Mouse (Mus musculus) stomach, postnatal 0 days (tissue): Measurements from ENCODE around the gene Zfp334. TPM values are rescaled to one million over a fixed set of nuclear protein-coding genes. Genes with fewer than 3 reads are reported as not detected.

ENCODE experiments used
- ATAC-seq: fragments of 200-750 bp; cut with Nextera tagmentation; 2 replicates; pipeline ENCODE4 v1.8.0; 2017; ENCODE audit not compliant: low FRiP score, low TSS enrichment
- DNase-seq: peaks from one replicate; pipeline ENCODE4 v3.0.0-alpha.2; 2016; ENCODE audit warnings: low spot score
- H3K27ac ChIP-seq: fragments of 300-500 bp; sonication (generic); replicated peaks from 2 replicates; pipeline ENCODE4 v1.5.1; 2014; ENCODE audit warnings: mild to moderate bottlenecking, control low read depth
- H3K27me3 ChIP-seq: fragments of 300-500 bp; sonication (generic); 2 replicates; pipeline ENCODE4 v1.6.1; 2014; ENCODE audit warnings: low read length; ENCODE audit not compliant: control insufficient read depth, insufficient read depth
- H3K36me3 ChIP-seq: fragments of 300-500 bp; sonication (generic); 2 replicates; pipeline ENCODE4 v1.6.1; 2014; ENCODE audit warnings: low read length, mixed read lengths; ENCODE audit not compliant: control insufficient read depth, insufficient read depth
- H3K4me1 ChIP-seq: fragments of 300-500 bp; sonication (generic); replicated peaks from 2 replicates; pipeline ENCODE4 v1.6.1; 2014; ENCODE audit warnings: antibody characterized with exemption; ENCODE audit not compliant: control insufficient read depth, insufficient read depth
- H3K4me2 ChIP-seq: fragments of 300-500 bp; sonication (generic); replicated peaks from 2 replicates; pipeline ENCODE4 v1.6.1; 2014; ENCODE audit warnings: low read depth, mild to moderate bottlenecking, control low read depth, moderate library complexity
- H3K4me3 ChIP-seq: fragments of 300-500 bp; sonication (generic); 2 replicates; pipeline ENCODE4 v1.5.1; 2014; ENCODE audit warnings: low read depth, low read length, control low read depth
- H3K9ac ChIP-seq: fragments of 300-500 bp; sonication (generic); 2 replicates; pipeline ENCODE4 v1.6.1; 2014; ENCODE audit warnings: mild to moderate bottlenecking, low read length, control low read depth, mixed read lengths
- H3K9me3 ChIP-seq: fragments of 300-500 bp; sonication (generic); 2 replicates; pipeline ENCODE4 v1.6.1; 2016; ENCODE audit warnings: low read length; ENCODE audit not compliant: control insufficient read depth
- CTCF ChIP-seq: IDR thresholded peaks from 2 replicates; pipeline ENCODE4 v1.5.1; 2016; ENCODE audit warnings: antibody characterized with exemption, low read depth, mild to moderate bottlenecking, moderate library complexity
- EP300 ChIP-seq: optimal IDR thresholded peaks from 2 replicates; pipeline ENCODE3; 2016; ENCODE audit warnings: antibody characterized with exemption
- WGBS: fragments of 180-500 bp; shearing (Covaris S2); extraction: QIAGEN DNeasy Blood & Tissue Kit; methylation state at CpG from one replicate; pipeline ENCODE4 v1.1.7; 2014; 5-methylcytosine and 5-hydroxymethylcytosine counted together
- polyA plus RNA-seq: library from polyadenylated mRNA; unstranded; fragments of >200 nt; fragmentation: Nextera tagmentation; extraction: Ambion mirVana; gene quantifications from 2 replicates; pipeline ENCODE4 v1.2.1, GENCODE M21; 2015

Gene Zfp334
- 1.2 and 1.3 TPM in 2 replicates for polyA plus RNA-seq

DNA sequence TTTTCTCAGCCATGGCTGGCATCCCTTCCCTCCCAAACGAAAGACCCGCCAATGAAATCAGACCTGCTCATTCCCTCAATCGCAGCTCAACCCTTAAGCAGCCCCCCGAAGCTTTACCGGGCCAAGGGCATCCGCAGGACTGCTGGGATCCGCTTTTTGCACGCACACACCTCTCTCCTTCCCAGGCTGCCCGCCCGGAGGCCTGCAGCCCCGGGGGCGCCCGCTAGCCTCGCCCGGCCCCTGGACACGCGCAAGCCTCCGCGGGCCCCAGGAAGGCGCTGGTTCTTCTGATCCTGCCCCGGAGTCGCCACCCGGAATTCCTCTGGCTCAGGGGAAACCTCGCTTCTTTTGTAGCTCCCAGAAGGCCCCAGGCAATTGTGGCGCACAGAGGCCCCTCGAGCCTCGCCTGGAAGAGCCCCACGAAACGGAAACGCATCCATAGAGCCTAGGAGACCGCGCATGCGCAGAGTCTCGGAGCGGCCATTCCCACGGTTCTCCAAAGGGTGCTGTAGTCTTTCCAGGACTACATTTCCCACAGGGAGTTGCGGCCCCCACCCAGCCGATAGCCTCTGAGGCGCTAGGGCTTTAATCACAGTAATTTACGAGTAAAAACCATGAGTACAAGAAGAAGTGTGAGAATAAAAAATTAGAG, at the start of gene Zfp334:
TSS of gene Zfp334 (minus strand) at position 416 of the 652 bp plus-strand sequence.
- no peak for TF ChIP-seq EP300
- no peaks in the 10 kb centered on the region for H3K9me3 ChIP-seq

GRCm38 (mm10) chr2:165428694-165429093, 40.6 kb upstream of the Zfp334 start:
- no peaks in the 10 kb centered on the region for H3K9me3 ChIP-seq
- 34% methylated on average over 7 of the region's 7 CpGs for WGBS
- no peak overlapping the region for H3K9ac ChIP-seq
- no peak overlapping the region for H3K4me2 ChIP-seq
- H3K4me3 ChIP-seq = no peak overlapping the region
- DNase-seq (no peak), ATAC-seq (no peak)
- H3K4me1 ChIP-seq = no peaks in the 10 kb centered on the region
- H3K36me3 ChIP-seq = no peaks in the 10 kb centered on the region
- H3K27me3 ChIP-seq = no peaks in the 10 kb centered on the region
- no peak overlapping the region for H3K27ac ChIP-seq
- TF ChIP-seq CTCF = no peak
- no peak for TF ChIP-seq EP300

More for the DNA sequence above, at the start of gene Zfp334:
- Histone ChIP-seq H3K27me3 (no peaks in the 10 kb centered on the region), H3K4me3 (peak within 1 kb of the TSS; percentile 64), H3K27ac (peak within 1 kb of the TSS; percentile 31), H3K9ac (peak within 1 kb of the TSS; percentile 77), H3K4me2 (peak within 1 kb of the TSS; percentile 62), H3K4me1 (no peaks in the 10 kb centered on the region), H3K36me3 (peaks cover 6% of the 10 kb centered on the region; the same call in 1 of the 2 replicates)
- under 1% methylated on average over 39 of the region's 40 CpGs for WGBS
- ATAC-seq (peak; percentile 93), DNase-seq (peak; percentile 93)

- H3K4me3 ChIP-seq = no peak overlapping the region
- H3K27me3 ChIP-seq = no peaks in the 10 kb centered on the region
- H3K36me3 ChIP-seq = no peaks in the 10 kb centered on the region
- H3K27ac ChIP-seq = no peak overlapping the region
- DNase-seq (no peak), ATAC-seq (no peak)
- H3K9me3 ChIP-seq = no peaks in the 10 kb centered on the region
- H3K9ac ChIP-seq = no peak overlapping the region
- WGBS = 73% methylated on average over 2 of the region's 2 CpGs
- H3K4me2 ChIP-seq = no peak overlapping the region
- TF ChIP-seq EP300 (no peak), CTCF (no peak)
- no peaks in the 10 kb centered on the region for H3K4me1 ChIP-seq
Observed at GRCm38 (mm10) chr2:165420195-165420594, 32.1 kb upstream of the Zfp334 start.

GRCm38 (mm10) chr2:165419670-165420111, 31.6 kb upstream of the Zfp334 start:
- no peak for TF ChIP-seq CTCF
- no peak for TF ChIP-seq EP300
- no peak overlapping the region for H3K4me3 ChIP-seq
- 79% methylated on average over 4 of the region's 4 CpGs for WGBS

DNA sequence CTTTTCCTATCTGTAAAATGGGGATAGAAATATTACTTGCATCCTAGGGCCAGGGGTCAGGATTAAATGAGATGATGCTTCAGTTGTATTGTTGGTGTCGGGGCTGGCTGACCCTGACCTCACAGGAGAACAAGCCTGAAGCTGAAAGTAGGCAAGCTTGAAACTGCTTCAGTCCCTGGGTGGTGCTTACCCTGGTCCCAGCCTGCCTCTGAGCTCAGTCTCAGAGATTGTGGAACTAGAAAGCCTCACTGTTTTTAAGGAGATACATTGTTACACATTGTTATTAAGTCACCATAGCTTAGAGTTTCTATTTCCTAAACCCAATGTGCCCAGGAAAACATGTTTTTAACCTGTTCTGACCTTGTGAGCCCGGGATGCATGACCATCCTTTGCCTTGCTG, 30.5 kb upstream of the Zfp334 start:
- H3K9me3 ChIP-seq = no peaks in the 10 kb centered on the region
- H3K4me2 ChIP-seq = no peak overlapping the region
- no peak overlapping the region for H3K27ac ChIP-seq
- WGBS = 78% methylated on average over 2 of the region's 2 CpGs
- ATAC-seq (no peak), DNase-seq (no peak)
- H3K4me3 ChIP-seq = no peak overlapping the region
- H3K36me3 ChIP-seq = no peaks in the 10 kb centered on the region
- H3K27me3 ChIP-seq = no peaks in the 10 kb centered on the region
- H3K4me1 ChIP-seq = no peaks in the 10 kb centered on the region
- TF ChIP-seq EP300 = no peak
- TF ChIP-seq CTCF = no peak
- no peak overlapping the region for H3K9ac ChIP-seq

More at GRCm38 (mm10) chr2:165419670-165420111, 31.6 kb upstream of the Zfp334 start:
- DNase-seq = no peak
- H3K4me1 ChIP-seq = no peaks in the 10 kb centered on the region
- H3K9me3 ChIP-seq = no peaks in the 10 kb centered on the region
- no peaks in the 10 kb centered on the region for H3K36me3 ChIP-seq
- H3K27ac ChIP-seq = no peak overlapping the region
- no peak overlapping the region for H3K9ac ChIP-seq
- no peaks in the 10 kb centered on the region for H3K27me3 ChIP-seq
- H3K4me2 ChIP-seq = no peak overlapping the region
- no peak for ATAC-seq

GRCm38 (mm10) chr2:165417291-165417690, 29.2 kb upstream of the Zfp334 start:
- no peaks in the 10 kb centered on the region for H3K9me3 ChIP-seq
- H3K27me3 ChIP-seq = no peaks in the 10 kb centered on the region
- WGBS = 61% methylated on average over 7 of the region's 7 CpGs
- no peak overlapping the region for H3K27ac ChIP-seq
- H3K36me3 ChIP-seq = no peaks in the 10 kb centered on the region
- peak; percentile 22 for DNase-seq
- H3K9ac ChIP-seq = no peak overlapping the region
- no peak overlapping the region for H3K4me2 ChIP-seq
- no peak for TF ChIP-seq EP300
- no peak for TF ChIP-seq CTCF
- no peaks in the 10 kb centered on the region for H3K4me1 ChIP-seq
- no peak for ATAC-seq
- H3K4me3 ChIP-seq = no peak overlapping the region
